Mouse (Mus musculus) lung, embryonic 16.5 days (tissue): ENCODE data around the gene Tmem114. TPM values are rescaled to one million over a fixed set of nuclear protein-coding genes. Genes with fewer than 3 reads are reported as not detected.
A peak's percentile ranks its signal among the peaks of the same experiment; 100 is the strongest.

Experiments
- ATAC-seq: fragments of 200-750 bp; cut with Nextera tagmentation; 2 replicates; pipeline ENCODE4 v1.8.0; 2017; ENCODE audit warnings: low read depth, mild to moderate bottlenecking, moderate library complexity
- H3K27ac ChIP-seq: fragments of 300-500 bp; sonication (generic); 2 replicates; pipeline ENCODE4 v1.5.1; 2014; ENCODE audit warnings: mild to moderate bottlenecking, control low read depth, low read length
- H3K27me3 ChIP-seq: fragments of 300-500 bp; sonication (generic); 2 replicates; pipeline ENCODE4 v1.6.1; 2014; ENCODE audit warnings: low read depth, low read length, mixed read lengths; ENCODE audit not compliant: control insufficient read depth, insufficient read depth
- H3K36me3 ChIP-seq: fragments of 300-500 bp; sonication (generic); 2 replicates; pipeline ENCODE4 v1.6.1; 2014; ENCODE audit warnings: low read length; ENCODE audit not compliant: control insufficient read depth, insufficient read depth
- H3K4me1 ChIP-seq: fragments of 300-500 bp; sonication (generic); replicated peaks from 2 replicates; pipeline ENCODE4 v1.6.1; 2014; ENCODE audit warnings: low read length, mixed read lengths; ENCODE audit not compliant: control insufficient read depth, insufficient read depth
- H3K4me2 ChIP-seq: fragments of 300-500 bp; sonication (generic); 2 replicates; pipeline ENCODE4 v1.6.1; 2014; ENCODE audit warnings: low read depth, low read length, control low read depth
- H3K4me3 ChIP-seq: fragments of 300-500 bp; sonication (generic); 2 replicates; pipeline ENCODE4 v1.5.1; 2014; ENCODE audit warnings: mild to moderate bottlenecking, low read length, control low read depth
- H3K9ac ChIP-seq: fragments of 300-500 bp; sonication (generic); 2 replicates; pipeline ENCODE4 v1.6.1; 2014; ENCODE audit warnings: low read length, control low read depth
- H3K9me3 ChIP-seq: fragments of 300-500 bp; sonication (generic); 2 replicates; pipeline ENCODE4 v1.6.1; 2016; ENCODE audit warnings: low read length; ENCODE audit not compliant: control insufficient read depth
- WGBS: fragments of 180-500 bp; shearing (Covaris S2); extraction: QIAGEN DNeasy Blood & Tissue Kit; methylation state at CpG from one replicate; pipeline ENCODE4 v1.1.7; 2014; 5-methylcytosine and 5-hydroxymethylcytosine counted together
- polyA plus RNA-seq: library from polyadenylated mRNA; unstranded; fragments of >200 nt; fragmentation: Nextera tagmentation; extraction: Ambion mirVana; gene quantifications from 2 replicates; pipeline ENCODE4 v1.2.1, GENCODE M21; 2015

Gene Tmem114
- polyA plus RNA-seq, 1 experiment from 2014 or later: not detected

- no peak overlapping the region for H3K4me2 ChIP-seq
- no peaks in the 10 kb centered on the region for H3K9me3 ChIP-seq
- no peaks in the 10 kb centered on the region for H3K4me1 ChIP-seq
- no peaks in the 10 kb centered on the region for H3K36me3 ChIP-seq
- H3K27me3 ChIP-seq: peaks cover 2% of the 10 kb centered on the region; the same call in 1 of the 2 replicates
- no peak overlapping the region for H3K9ac ChIP-seq
- ATAC-seq: no peak
- H3K4me3 ChIP-seq: no peak overlapping the region
- H3K27ac ChIP-seq: no peak overlapping the region
- WGBS: 65% methylated on average over 20 of the region's 20 CpGs
Measured at GRCm38 (mm10) chr16:8417011-8417720, 7.8 kb downstream of the Tmem114 start.

GRCm38 (mm10) chr16:8415996-8416395, 8.9 kb downstream of the Tmem114 start:
- Histone ChIP-seq H3K9me3 (no peaks in the 10 kb centered on the region), H3K27ac (no peak overlapping the region), H3K4me1 (no peaks in the 10 kb centered on the region), H3K4me2 (no peak overlapping the region), H3K9ac (no peak overlapping the region), H3K36me3 (no peaks in the 10 kb centered on the region), H3K4me3 (no peak overlapping the region), H3K27me3 (peaks cover 2% of the 10 kb centered on the region; the same call in 1 of the 2 replicates)
- ATAC-seq: no peak
- 79% methylated on average over 8 of the region's 8 CpGs for WGBS

GRCm38 (mm10) chr16:8413441-8413840, 11.5 kb downstream of the Tmem114 start:
- ATAC-seq: no peak
- Histone ChIP-seq H3K4me2 (no peak overlapping the region), H3K27me3 (peaks cover 2% of the 10 kb centered on the region; the same call in 1 of the 2 replicates), H3K9ac (no peak overlapping the region), H3K27ac (no peak overlapping the region), H3K9me3 (no peaks in the 10 kb centered on the region), H3K36me3 (no peaks in the 10 kb centered on the region), H3K4me1 (no peaks in the 10 kb centered on the region), H3K4me3 (no peak overlapping the region)
- 77% methylated on average over 8 of the region's 8 CpGs for WGBS

- Histone ChIP-seq H3K4me3 (no peak overlapping the region), H3K9ac (no peak overlapping the region), H3K27ac (no peak overlapping the region), H3K4me2 (no peak overlapping the region), H3K27me3 (peaks cover 2% of the 10 kb centered on the region; the same call in 1 of the 2 replicates), H3K4me1 (no peaks in the 10 kb centered on the region), H3K36me3 (no peaks in the 10 kb centered on the region), H3K9me3 (no peaks in the 10 kb centered on the region)
- peak; percentile 71 for ATAC-seq
- WGBS: 6% methylated on average over 7 of the region's 7 CpGs
Measured at GRCm38 (mm10) chr16:8412213-8412612, 12.7 kb downstream of the Tmem114 start.

GRCm38 (mm10) chr16:8409197-8409596, 15.7 kb downstream of the Tmem114 start:
- Histone ChIP-seq H3K36me3 (no peaks in the 10 kb centered on the region), H3K27ac (no peak overlapping the region), H3K27me3 (peaks cover 2% of the 10 kb centered on the region; the same call in 1 of the 2 replicates), H3K9ac (no peak overlapping the region), H3K4me2 (no peak overlapping the region), H3K9me3 (no peaks in the 10 kb centered on the region), H3K4me1 (peaks cover 4% of the 10 kb centered on the region; the same call in 1 of the 2 replicates), H3K4me3 (no peak overlapping the region)
- no peak for ATAC-seq
- 14% methylated on average over 10 of the region's 10 CpGs for WGBS

GRCm38 (mm10) chr16:8406708-8407107, 18.2 kb downstream of the Tmem114 start:
- H3K9me3 ChIP-seq: no peaks in the 10 kb centered on the region

GRCm38 (mm10) chr16:8402663-8403062, 22.3 kb downstream of the Tmem114 start:
- Histone ChIP-seq H3K4me3 (no peak overlapping the region), H3K4me2 (no peak overlapping the region), H3K27ac (no peak overlapping the region), H3K9ac (no peak overlapping the region), H3K27me3 (no peaks in the 10 kb centered on the region), H3K9me3 (no peaks in the 10 kb centered on the region), H3K4me1 (peaks cover 4% of the 10 kb centered on the region; the same call in 1 of the 2 replicates), H3K36me3 (no peaks in the 10 kb centered on the region)
- WGBS: 69% methylated on average over 2 of the region's 2 CpGs
- no peak for ATAC-seq

More at GRCm38 (mm10) chr16:8406708-8407107, 18.2 kb downstream of the Tmem114 start:
- no peak overlapping the region for H3K27ac ChIP-seq
- no peak overlapping the region for H3K4me2 ChIP-seq
- under 1% methylated on average over 6 of the region's 6 CpGs for WGBS
- no peaks in the 10 kb centered on the region for H3K36me3 ChIP-seq
- H3K4me3 ChIP-seq: no peak overlapping the region
- H3K9ac ChIP-seq: no peak overlapping the region
- no peaks in the 10 kb centered on the region; the same call in 1 of the 2 replicates for H3K27me3 ChIP-seq
- peaks cover 4% of the 10 kb centered on the region; the same call in 1 of the 2 replicates for H3K4me1 ChIP-seq
- peak; percentile 64; the same call in 1 of the 2 replicates for ATAC-seq

- no peaks in the 10 kb centered on the region for H3K27me3 ChIP-seq
- H3K27ac ChIP-seq: no peak overlapping the region
- H3K9me3 ChIP-seq: no peaks in the 10 kb centered on the region
- no peak overlapping the region for H3K9ac ChIP-seq
- no peaks in the 10 kb centered on the region for H3K36me3 ChIP-seq
- 32% methylated on average over 9 of the region's 9 CpGs for WGBS
- H3K4me3 ChIP-seq: no peak overlapping the region
- no peaks in the 10 kb centered on the region for H3K4me1 ChIP-seq
- no peak for ATAC-seq
- no peak overlapping the region for H3K4me2 ChIP-seq
Measured at GRCm38 (mm10) chr16:8401171-8401955, 23.6 kb downstream of the Tmem114 start.

GRCm38 (mm10) chr16:8399868-8400267, 25.1 kb downstream of the Tmem114 start:
- no peaks in the 10 kb centered on the region for H3K9me3 ChIP-seq
- ATAC-seq: no peak

More at GRCm38 (mm10) chr16:8399868-8400267, 25.1 kb downstream of the Tmem114 start:
- Histone ChIP-seq H3K27me3 (no peaks in the 10 kb centered on the region), H3K4me1 (no peaks in the 10 kb centered on the region), H3K27ac (no peak overlapping the region), H3K36me3 (no peaks in the 10 kb centered on the region), H3K4me2 (no peak overlapping the region), H3K9ac (no peak overlapping the region), H3K4me3 (no peak overlapping the region)
- 58% methylated on average over 6 of the region's 6 CpGs for WGBS
